Mouse (Mus musculus) small intestine, adult 2 months (tissue): ENCODE data around the gene Htr1d. TPM values are rescaled to one million over a fixed set of nuclear protein-coding genes. Genes with fewer than 3 reads are reported as not detected.
A peak's percentile ranks its signal among the peaks of the same experiment; 100 is the strongest.

Source experiments
- H3K27ac ChIP-seq: fragments of 200-500 bp; 2 replicates; pipeline ENCODE4 v1.5.1; 2012; ENCODE audit warnings: low read depth, low read length, control low read depth, inconsistent platforms; ENCODE audit not compliant: insufficient read depth
- H3K27me3 ChIP-seq: fragments of 200-500 bp; 2 replicates; pipeline ENCODE4 v1.6.1; 2012; ENCODE audit warnings: mild to moderate bottlenecking, moderate library complexity, low read length, inconsistent platforms; ENCODE audit not compliant: control insufficient read depth, insufficient read depth
- H3K36me3 ChIP-seq: fragments of 200-500 bp; 2 replicates; pipeline ENCODE4 v1.6.1; 2012; ENCODE audit warnings: mild to moderate bottlenecking, low read length, control low read depth, inconsistent platforms; ENCODE audit not compliant: control insufficient read depth, insufficient read depth
- H3K4me1 ChIP-seq: fragments of 200-500 bp; 2 replicates; pipeline ENCODE4 v1.6.1; 2012; ENCODE audit warnings: low read length, inconsistent platforms, mixed read lengths; ENCODE audit not compliant: control insufficient read depth, insufficient read depth, insufficient read length
- H3K4me3 ChIP-seq: fragments of 200-500 bp; 2 replicates; pipeline ENCODE4 v1.5.1; 2012; ENCODE audit warnings: low read depth, mild to moderate bottlenecking, control low read depth, inconsistent platforms, low read length, moderate library complexity
- CTCF ChIP-seq: fragments of 200-500 bp; IDR thresholded peaks from 2 replicates; pipeline ENCODE4 v1.5.1; 2012; ENCODE audit warnings: low read depth, mild to moderate bottlenecking, control low read depth, inconsistent platforms, low read length, moderate library complexity, mixed read lengths; ENCODE audit not compliant: insufficient replicate concordance, insufficient read length; ENCODE audit errors: extremely low read depth
- POLR2A ChIP-seq: fragments of 200-500 bp; IDR thresholded peaks from 2 replicates; pipeline ENCODE4 v1.6.1; 2012; ENCODE audit warnings: low read depth, mild to moderate bottlenecking, control low read depth, inconsistent platforms, low read length, moderate library complexity
- WGBS: fragments of 180-500 bp; shearing (Covaris S2); methylation state at CpG from one replicate; pipeline ENCODE4 v1.1.7; 2018; 5-methylcytosine and 5-hydroxymethylcytosine counted together
- polyA plus RNA-seq: library from polyadenylated mRNA; depleted of rRNA; stranded (reverse); fragments of >200 nt; gene quantifications from 2 replicates; pipeline ENCODE4 v1.2.3, GENCODE M21; 2012; rRNA removed

Gene Htr1d
- polyA plus RNA-seq, 1 experiment, result 0.23 TPM

GRCm38 (mm10) chr4:136469941-136470346 is 46.6 kb downstream of the Htr1d start:
- Histone ChIP-seq H3K27ac (peak overlapping the region; percentile 91), H3K27me3 (no peaks in the 10 kb centered on the region), H3K36me3 (no peaks in the 10 kb centered on the region), H3K4me1 (peaks cover 23% of the 10 kb centered on the region), H3K4me3 (peak overlapping the region; percentile 91)
- under 1% methylated on average over 54 of the region's 55 CpGs for WGBS
- no peak for TF ChIP-seq POLR2A
- no peak for TF ChIP-seq CTCF

GRCm38 (mm10) chr4:136470347-136471071 is 47.2 kb downstream of the Htr1d start:
- Histone ChIP-seq H3K4me1 (peaks cover 20% of the 10 kb centered on the region), H3K4me3 (peak overlapping the region; percentile 91), H3K27ac (peak overlapping the region; percentile 91), H3K27me3 (no peaks in the 10 kb centered on the region), H3K36me3 (peaks cover 3% of the 10 kb centered on the region; the same call in 1 of the 2 replicates)
- WGBS, result under 1% methylated on average over 58 of the region's 58 CpGs
- no peak for TF ChIP-seq POLR2A
- TF ChIP-seq CTCF, result no peak

DNA sequence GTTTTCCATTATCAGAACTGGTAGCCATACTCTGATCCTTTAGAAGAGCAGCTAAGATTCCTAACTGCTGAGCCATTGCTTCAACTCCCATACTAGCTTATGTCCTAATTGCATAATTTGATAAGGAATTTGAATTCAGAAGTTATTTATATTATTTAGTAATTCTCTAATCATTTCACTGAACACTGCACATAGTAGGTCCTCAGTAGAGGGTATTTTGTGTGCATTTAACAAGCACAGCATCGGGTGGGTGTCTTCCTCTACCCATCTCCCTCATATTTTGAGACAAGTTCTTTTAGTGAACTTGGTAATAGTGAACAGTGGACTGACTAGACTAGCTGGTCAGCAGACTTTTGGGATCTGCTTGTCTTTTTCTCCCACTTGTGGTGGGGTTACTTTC is 53.4 kb downstream of the Htr1d start:
- Histone ChIP-seq H3K36me3 (peaks cover 3% of the 10 kb centered on the region; the same call in 1 of the 2 replicates), H3K27me3 (no peaks in the 10 kb centered on the region), H3K4me3 (no peak overlapping the region), H3K4me1 (peaks cover 8% of the 10 kb centered on the region; the same call in 1 of the 2 replicates), H3K27ac (no peak overlapping the region)
- 85% methylated on average over 1 of the region's 1 CpGs for WGBS
- no peak for TF ChIP-seq CTCF
- TF ChIP-seq POLR2A, result no peak

GRCm38 (mm10) chr4:136486549-136486948 is 63.2 kb downstream of the Htr1d start:
- TF ChIP-seq CTCF (no peak), POLR2A (no peak)
- WGBS, result 87% methylated on average over 2 of the region's 2 CpGs
- H3K4me1 ChIP-seq, result no peaks in the 10 kb centered on the region

More at GRCm38 (mm10) chr4:136486549-136486948, 63.2 kb downstream of the Htr1d start:
- no peaks in the 10 kb centered on the region for H3K27me3 ChIP-seq
- H3K27ac ChIP-seq, result no peak overlapping the region
- no peaks in the 10 kb centered on the region for H3K36me3 ChIP-seq
- H3K4me3 ChIP-seq, result no peak overlapping the region

Other genes with a start within 250 kb of the Htr1d start
- gene Asap3, start 217.2 kb upstream of the Htr1d start, polyA plus RNA-seq, result 1.3 and 2.0 TPM in 2 replicates
- 7.8 and 14.8 TPM in 2 replicates for gene Tcea3, start 175.8 kb upstream of the Htr1d start, polyA plus RNA-seq
- 4.0 and 9.4 TPM in 2 replicates for gene Zfp46, start 138.8 kb upstream of the Htr1d start, polyA plus RNA-seq
- gene Hnrnpr, start 112.6 kb upstream of the Htr1d start, polyA plus RNA-seq, result 0.93 and 2.8 TPM in 2 replicates
- 0.24 and 1.1 TPM in 2 replicates for gene 6030445D17Rik, start 38.7 kb downstream of the Htr1d start, polyA plus RNA-seq
- 6.6 and 18.0 TPM in 2 replicates for gene Luzp1, start 46.2 kb downstream of the Htr1d start, polyA plus RNA-seq
- 7.2 and 16.0 TPM in 2 replicates for gene Kdm1a, start 179.2 kb downstream of the Htr1d start, polyA plus RNA-seq
- gene Tex46, start 186.9 kb downstream of the Htr1d start, polyA plus RNA-seq, result not detected in 2 replicates
- not detected in 2 replicates for gene Lactbl1, start 199.1 kb downstream of the Htr1d start, polyA plus RNA-seq